Mouse (Mus musculus) heart, embryonic 11.5 days (tissue): Measurements from ENCODE around the gene Ap1s1. TPM values are rescaled to one million over a fixed set of nuclear protein-coding genes. Genes with fewer than 3 reads are reported as not detected.

ENCODE experiments used
- ATAC-seq: fragments of 200-750 bp; cut with Nextera tagmentation; replicated peaks from 2 replicates; pipeline ENCODE4 v1.8.0; 2017; ENCODE audit warnings: moderate library complexity; ENCODE audit not compliant: insufficient number of reproducible peaks, low FRiP score, low TSS enrichment
- H3K27ac ChIP-seq: fragments of 300-500 bp; sonication (generic); 2 replicates; pipeline ENCODE4 v1.5.1; 2014; ENCODE audit warnings: mild to moderate bottlenecking, low read depth, low read length
- H3K27me3 ChIP-seq: fragments of 300-500 bp; sonication (generic); 2 replicates; pipeline ENCODE4 v1.6.1; 2014; ENCODE audit warnings: mild to moderate bottlenecking, low read length, mixed read lengths; ENCODE audit not compliant: control insufficient read depth, insufficient read depth
- H3K36me3 ChIP-seq: fragments of 300-500 bp; sonication (generic); 2 replicates; pipeline ENCODE4 v1.6.1; 2014; ENCODE audit warnings: mild to moderate bottlenecking, low read length, moderate library complexity, mixed read lengths; ENCODE audit not compliant: control insufficient read depth, insufficient read depth
- H3K4me1 ChIP-seq: fragments of 300-500 bp; sonication (generic); 2 replicates; pipeline ENCODE4 v1.6.1; 2014; ENCODE audit warnings: low read length; ENCODE audit not compliant: control insufficient read depth, insufficient read depth
- H3K4me2 ChIP-seq: fragments of 300-500 bp; sonication (generic); 2 replicates; pipeline ENCODE4 v1.6.1; 2014; ENCODE audit warnings: mild to moderate bottlenecking, moderate library complexity
- H3K4me3 ChIP-seq: fragments of 300-500 bp; sonication (generic); 2 replicates; pipeline ENCODE4 v1.5.1; 2014; ENCODE audit warnings: low read depth, low read length
- H3K9ac ChIP-seq: fragments of 300-500 bp; sonication (generic); 2 replicates; pipeline ENCODE4 v1.6.1; 2014; ENCODE audit warnings: mild to moderate bottlenecking, low read depth, low read length, moderate library complexity
- H3K9me3 ChIP-seq: fragments of 300-500 bp; sonication (generic); replicated peaks from 2 replicates; pipeline ENCODE4 v1.6.1; 2016; ENCODE audit warnings: low read length; ENCODE audit not compliant: control insufficient read depth
- WGBS: fragments of 180-500 bp; shearing (Covaris S2); extraction: QIAGEN DNeasy Blood & Tissue Kit; methylation state at CpG from one replicate; pipeline ENCODE4 v1.1.7; 2014; ENCODE audit not compliant: insufficient replicate concordance; 5-methylcytosine and 5-hydroxymethylcytosine counted together
- polyA plus RNA-seq: library from polyadenylated mRNA; unstranded; fragments of >200 nt; fragmentation: Nextera tagmentation; extraction: Ambion mirVana; gene quantifications from 2 replicates; pipeline ENCODE4 v1.2.1, GENCODE M21; 2014

Gene Ap1s1
- polyA plus RNA-seq, 1 experiment from 2014 or later: 131 TPM

- Histone ChIP-seq H3K4me3 (no peak within 1 kb of the TSS), H3K4me1 (peaks cover 7% of the 10 kb centered on the region), H3K4me2 (no peak within 1 kb of the TSS), H3K36me3 (no peaks in the 10 kb centered on the region), H3K9me3 (no peaks in the 10 kb centered on the region), H3K9ac (no peak within 1 kb of the TSS), H3K27ac (no peak within 1 kb of the TSS), H3K27me3 (peaks cover 67% of the 10 kb centered on the region)
- no peak for ATAC-seq
- WGBS: 13% methylated on average over 4 of the region's 4 CpGs
These were observed 19.8 kb downstream of the Ap1s1 start, which contains the start of gene Vgf for GRCm38 (mm10) chr5:137026092-137026491. Gene Vgf (plus strand): TSS chr5:137026392.

- Histone ChIP-seq H3K4me2 (no peak overlapping the region), H3K9ac (no peak overlapping the region), H3K36me3 (no peaks in the 10 kb centered on the region), H3K27ac (no peak overlapping the region), H3K4me3 (no peak overlapping the region; the same call in 1 of the 2 replicates), H3K27me3 (peaks cover 57% of the 10 kb centered on the region), H3K9me3 (no peaks in the 10 kb centered on the region), H3K4me1 (0 out of 2 replicates have a peak, but pooled peaks cover 6% of the 10 kb centered on the region)
- under 1% methylated on average over 23 of the region's 23 CpGs for WGBS
- no peak for ATAC-seq
These were observed 20.8 kb downstream of the Ap1s1 start for GRCm38 (mm10) chr5:137025132-137025531.

GRCm38 (mm10) chr5:137024318-137024717 is 21.6 kb downstream of the Ap1s1 start:
- H3K9me3 ChIP-seq: no peaks in the 10 kb centered on the region
- no peak for ATAC-seq
- no peak overlapping the region for H3K27ac ChIP-seq
- H3K27me3 ChIP-seq: peaks cover 51% of the 10 kb centered on the region
- no peak overlapping the region for H3K4me3 ChIP-seq
- H3K36me3 ChIP-seq: no peaks in the 10 kb centered on the region
- 50% methylated on average over 3 of the region's 3 CpGs for WGBS
- H3K4me2 ChIP-seq: no peak overlapping the region
- no peak overlapping the region for H3K9ac ChIP-seq
- 0 out of 2 replicates have a peak, but pooled peaks cover 2% of the 10 kb centered on the region for H3K4me1 ChIP-seq

GRCm38 (mm10) chr5:137015913-137016312 is 30.0 kb downstream of the Ap1s1 start:
- Histone ChIP-seq H3K9ac (no peak overlapping the region), H3K27ac (no peak overlapping the region), H3K4me1 (no peaks in the 10 kb centered on the region), H3K36me3 (no peaks in the 10 kb centered on the region), H3K9me3 (no peaks in the 10 kb centered on the region; the same call in 1 of the 2 replicates), H3K4me3 (no peak overlapping the region), H3K4me2 (no peak overlapping the region), H3K27me3 (peaks cover 4% of the 10 kb centered on the region; the same call in 1 of the 2 replicates)
- 87% methylated on average over 3 of the region's 3 CpGs for WGBS
- ATAC-seq: no peak

- no peak for ATAC-seq
These were observed 33.5 kb downstream of the Ap1s1 start for GRCm38 (mm10) chr5:137012401-137012950.

GRCm38 (mm10) chr5:137009988-137010387 is 35.9 kb downstream of the Ap1s1 start:
- peaks cover 7% of the 10 kb centered on the region; the same call in 1 of the 2 replicates for H3K27me3 ChIP-seq
- no peaks in the 10 kb centered on the region for H3K36me3 ChIP-seq
- H3K27ac ChIP-seq: no peak overlapping the region
- no peaks in the 10 kb centered on the region; the same call in 1 of the 2 replicates for H3K9me3 ChIP-seq
- H3K9ac ChIP-seq: no peak overlapping the region
- no peak for ATAC-seq
- 33% methylated on average over 3 of the region's 3 CpGs for WGBS
- H3K4me1 ChIP-seq: no peaks in the 10 kb centered on the region
- no peak overlapping the region for H3K4me2 ChIP-seq
- no peak overlapping the region for H3K4me3 ChIP-seq

More at GRCm38 (mm10) chr5:137012401-137012950, 33.5 kb downstream of the Ap1s1 start:
- Histone ChIP-seq H3K9ac (no peak overlapping the region), H3K27me3 (peaks cover 4% of the 10 kb centered on the region; the same call in 1 of the 2 replicates), H3K36me3 (no peaks in the 10 kb centered on the region), H3K9me3 (no peaks in the 10 kb centered on the region; the same call in 1 of the 2 replicates), H3K4me1 (no peaks in the 10 kb centered on the region), H3K4me2 (no peak overlapping the region), H3K27ac (no peak overlapping the region), H3K4me3 (no peak overlapping the region)
- WGBS: 76% methylated on average over 15 of the region's 15 CpGs

GRCm38 (mm10) chr5:137007276-137007675 is 38.7 kb downstream of the Ap1s1 start:
- H3K4me3 ChIP-seq: no peak overlapping the region
- H3K27me3 ChIP-seq: peaks cover 4% of the 10 kb centered on the region; the same call in 1 of the 2 replicates
- no peak overlapping the region for H3K4me2 ChIP-seq
- H3K36me3 ChIP-seq: no peaks in the 10 kb centered on the region
- WGBS: 43% methylated on average over 8 of the region's 8 CpGs
- no peak overlapping the region for H3K9ac ChIP-seq
- no peak overlapping the region for H3K27ac ChIP-seq
- H3K4me1 ChIP-seq: no peaks in the 10 kb centered on the region
- no peak for ATAC-seq
- no peaks in the 10 kb centered on the region for H3K9me3 ChIP-seq

GRCm38 (mm10) chr5:137000612-137001011 is 45.3 kb downstream of the Ap1s1 start:
- Histone ChIP-seq H3K4me1 (0 out of 2 replicates have a peak, but pooled peaks cover 6% of the 10 kb centered on the region), H3K9me3 (no peaks in the 10 kb centered on the region), H3K4me2 (no peak overlapping the region), H3K9ac (no peak overlapping the region), H3K4me3 (no peak overlapping the region), H3K27me3 (no peaks in the 10 kb centered on the region), H3K36me3 (peaks cover 2% of the 10 kb centered on the region), H3K27ac (no peak overlapping the region)
- no peak for ATAC-seq
- WGBS: 70% methylated on average over 2 of the region's 2 CpGs

- Histone ChIP-seq H3K4me2 (no peak overlapping the region), H3K27me3 (no peaks in the 10 kb centered on the region), H3K9ac (no peak overlapping the region), H3K9me3 (no peaks in the 10 kb centered on the region), H3K36me3 (peaks cover 14% of the 10 kb centered on the region), H3K27ac (no peak overlapping the region), H3K4me1 (0 out of 2 replicates have a peak, but pooled peaks cover 6% of the 10 kb centered on the region), H3K4me3 (no peak overlapping the region)
- 68% methylated on average over 4 of the region's 5 CpGs for WGBS
- no peak for ATAC-seq
These were observed 46.5 kb downstream of the Ap1s1 start for GRCm38 (mm10) chr5:136999449-136999848.
